Mouse (Mus musculus) megakaryocyte progenitor cell, adult 5-6 weeks (primary cell): ENCODE data around the gene Cfap299. TPM values are rescaled to one million over a fixed set of nuclear protein-coding genes. Genes with fewer than 3 reads are reported as not detected.

Source experiments
- ATAC-seq: replicated peaks from 2 replicates; pipeline ENCODE4 v1.8.0; 2016; ENCODE audit warnings: mild to moderate bottlenecking, moderate TSS enrichment, inconsistent platforms; ENCODE audit not compliant: poor library complexity
- total RNA-seq, 2 experiments: library from RNA; stranded (forward) in 1 of 2; stranded (reverse) in 1 of 2; fragments of 157-497, 149-512 nt in 1 of 2; fragments of 200-1000 nt in 1 of 2; gene quantifications; 2 replicates each; pipeline versions ENCODE4 v1.2.3 to v1.2.4; 2015 to 2017

Cfap299 gene
- total RNA-seq, 2 experiments from 2014 or later: not detected

DNA sequence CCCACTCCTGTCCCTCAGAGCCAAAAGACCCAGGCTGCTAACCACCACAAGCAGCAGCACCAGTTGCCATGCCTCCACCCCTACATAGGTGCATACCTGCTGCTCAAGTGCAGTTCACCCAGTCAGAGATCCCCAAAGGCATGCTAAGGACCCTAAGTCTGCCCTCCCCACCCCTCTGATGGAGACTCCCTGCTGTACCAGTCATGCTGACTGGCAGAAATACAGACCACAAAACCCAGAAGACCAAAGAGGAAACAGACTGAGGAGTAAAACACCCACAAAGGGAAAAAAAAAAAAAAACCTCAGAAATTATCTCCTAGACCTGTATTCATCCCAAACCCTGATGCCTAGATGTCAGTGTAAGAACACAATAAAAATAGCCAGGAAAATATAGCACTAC is 256.8 kb downstream of the Cfap299 start:
- peak; percentile 74 for ATAC-seq

DNA sequence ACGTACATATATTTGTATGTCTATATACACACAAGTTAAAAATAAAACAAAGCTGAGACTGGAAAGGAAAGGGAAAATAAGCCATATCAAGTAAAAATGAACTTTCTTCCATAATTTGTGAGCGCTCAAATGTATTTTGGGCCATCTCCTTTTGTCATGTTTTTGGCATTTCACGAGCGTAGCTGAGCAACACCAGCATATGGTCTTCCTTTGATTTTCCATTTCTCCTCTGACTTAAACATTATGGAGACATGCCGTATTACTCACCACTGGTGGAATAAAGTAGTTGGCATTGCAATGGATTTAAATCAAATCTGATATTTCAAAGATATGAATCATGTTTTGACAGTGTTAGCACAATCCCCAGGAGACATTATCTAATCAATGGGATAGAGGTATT is 284.4 kb downstream of the Cfap299 start:
- ATAC-seq: no peak

DNA sequence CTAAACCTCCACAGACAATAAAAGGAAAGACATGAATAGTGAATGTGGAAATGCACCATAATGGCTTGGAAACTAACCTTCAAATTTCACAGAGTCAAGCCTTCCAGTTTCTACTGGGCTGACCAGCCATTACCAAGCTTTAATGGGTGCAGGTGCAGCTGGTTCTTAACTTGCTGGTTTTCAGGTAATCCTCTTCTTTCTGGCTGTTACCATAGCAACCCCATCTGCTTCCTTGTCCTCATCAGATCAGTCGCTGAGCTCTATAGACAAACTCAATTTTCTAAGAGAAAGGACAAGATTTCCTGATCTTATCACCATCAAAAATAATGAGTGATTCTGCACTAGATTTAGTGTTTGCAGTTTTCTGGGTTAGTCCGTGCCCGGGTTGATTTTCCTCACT is 287.8 kb downstream of the Cfap299 start:
- no peak for ATAC-seq

DNA sequence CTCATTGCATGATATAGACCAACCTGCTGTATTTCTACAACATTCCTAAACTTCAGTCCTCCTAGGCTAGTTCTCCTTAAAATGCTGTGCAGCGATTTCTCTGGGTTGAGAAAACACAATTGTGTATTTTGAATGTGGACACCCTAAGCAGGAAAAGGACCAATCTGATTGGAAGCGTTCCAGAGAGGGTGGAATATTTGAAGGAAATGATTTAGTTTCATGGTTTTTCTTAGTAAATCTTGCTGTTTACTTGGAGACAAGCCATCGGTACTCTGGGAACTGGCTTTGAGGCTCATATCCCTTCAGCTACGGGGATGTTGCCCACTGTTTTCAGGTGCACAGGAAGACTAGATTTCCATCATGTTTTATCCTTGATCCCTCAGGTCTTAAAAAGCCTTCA is 288.3 kb downstream of the Cfap299 start:
- ATAC-seq: no peak

DNA sequence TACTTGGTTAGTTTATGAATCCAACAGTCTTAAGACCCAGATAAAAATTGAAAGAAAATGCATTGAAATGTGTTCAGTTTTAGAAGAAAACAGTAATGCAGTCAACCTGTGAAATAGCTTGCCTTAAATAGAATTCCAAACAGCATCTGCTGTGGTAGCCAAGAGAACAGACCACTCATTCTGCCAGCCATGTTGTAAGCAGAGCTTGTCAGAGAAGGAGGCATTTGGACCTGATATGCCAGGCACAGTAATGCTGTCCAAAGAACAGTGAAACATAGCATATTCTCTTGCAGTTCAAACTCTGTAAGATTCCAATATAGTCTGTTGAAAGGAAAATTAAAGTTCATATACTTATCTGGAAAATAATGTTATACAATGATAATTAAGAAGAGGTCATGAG is 321.2 kb downstream of the Cfap299 start:
- ATAC-seq: no peak

DNA sequence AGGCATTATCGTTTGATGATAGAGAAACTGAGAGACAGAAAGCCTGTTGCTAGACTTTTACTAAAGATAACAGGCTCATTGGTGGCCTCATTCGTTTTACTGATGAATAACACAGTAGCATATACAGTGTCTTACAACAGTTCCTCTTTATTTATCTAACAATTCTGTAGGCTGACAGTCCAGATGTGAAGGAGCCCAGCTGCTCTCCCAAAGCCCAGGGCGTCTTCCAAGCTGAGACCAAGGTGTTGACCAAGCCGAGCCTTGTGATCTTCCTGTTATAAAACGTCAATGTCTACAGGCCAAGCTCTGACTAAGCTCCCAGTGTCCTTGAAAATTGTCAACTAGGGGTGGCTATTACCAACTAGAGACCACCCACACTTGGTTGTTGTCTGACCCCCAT is 321.9 kb downstream of the Cfap299 start:
- no peak for ATAC-seq

DNA sequence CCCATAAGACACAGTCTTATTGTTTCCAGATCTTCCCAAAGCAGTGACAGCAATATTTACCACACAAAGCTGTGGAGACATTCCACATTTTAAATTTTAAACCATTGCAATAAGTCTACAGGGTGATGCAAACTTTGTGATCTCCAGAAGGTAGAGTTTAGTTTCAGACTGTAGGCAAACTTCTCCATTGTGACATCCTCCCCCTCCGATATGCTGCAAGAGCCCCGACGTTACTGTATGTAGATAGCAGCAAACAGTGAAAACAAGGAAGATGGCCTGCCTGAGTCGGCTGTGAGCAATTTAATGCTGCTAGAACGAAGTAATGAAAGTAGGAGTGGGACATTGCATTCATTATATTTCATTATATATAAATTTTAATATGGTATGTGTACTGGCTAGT is 359.1 kb downstream of the Cfap299 start:
- peak; percentile 32; the same call in 1 of the 2 replicates for ATAC-seq

DNA sequence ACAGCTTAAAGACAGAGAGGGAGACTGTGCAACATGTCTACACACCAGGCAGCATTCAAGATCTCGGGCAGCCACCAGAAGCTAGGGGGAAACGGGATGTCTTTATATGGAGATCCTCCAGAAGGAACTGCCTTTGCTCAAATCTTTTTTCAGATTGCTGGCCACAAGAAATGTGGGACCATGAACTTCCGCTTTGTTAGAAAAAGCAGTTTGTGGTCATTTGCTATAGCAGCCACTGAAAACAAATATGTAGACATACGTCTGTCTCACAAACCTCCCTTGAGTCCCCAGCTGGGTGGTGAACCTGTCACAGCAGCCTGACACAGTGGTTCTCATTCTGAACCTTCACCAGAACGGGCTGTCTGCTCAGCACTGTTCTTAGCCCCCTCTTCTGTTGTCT is 363.0 kb downstream of the Cfap299 start:
- peak; percentile 86 for ATAC-seq

DNA sequence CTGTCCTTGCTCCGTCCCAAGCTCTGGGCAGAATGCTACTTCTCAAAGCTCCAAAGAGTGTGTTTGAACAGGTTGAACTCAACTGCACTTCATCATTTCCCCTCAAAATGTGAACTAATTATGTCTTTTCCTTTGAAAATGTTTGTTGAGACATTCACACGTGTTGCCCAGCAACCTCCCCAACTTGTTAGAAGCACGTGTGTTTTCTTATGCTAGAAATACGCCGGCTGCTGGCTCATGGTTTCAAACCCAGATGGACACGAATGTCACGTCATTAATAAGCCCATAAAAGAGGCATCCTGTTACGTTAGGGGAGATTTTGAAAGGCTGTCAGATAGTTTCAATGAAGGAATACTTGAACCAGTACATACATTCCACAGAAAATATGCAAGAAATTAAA is 367.2 kb downstream of the Cfap299 start:
- ATAC-seq: no peak

DNA sequence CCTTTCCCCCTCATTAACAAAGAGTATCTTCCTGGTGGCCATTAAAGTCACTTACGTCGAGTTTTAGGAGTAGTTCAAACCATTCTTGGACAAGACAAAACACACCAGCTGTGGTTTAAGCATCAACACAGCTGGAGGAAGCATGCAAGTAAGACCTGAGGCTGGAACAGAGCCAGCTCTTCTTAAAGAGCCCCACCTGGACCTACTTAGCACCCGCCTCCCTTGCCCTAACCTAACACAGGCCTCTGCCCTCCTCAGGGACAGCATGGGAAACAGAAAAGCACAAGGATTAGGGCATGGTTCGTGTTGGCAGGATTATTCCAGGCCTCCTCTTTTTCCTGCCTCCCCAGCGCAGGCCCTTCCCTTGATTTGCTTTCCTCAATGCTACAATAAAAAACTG is 374.9 kb downstream of the Cfap299 start:
- ATAC-seq: no peak

DNA sequence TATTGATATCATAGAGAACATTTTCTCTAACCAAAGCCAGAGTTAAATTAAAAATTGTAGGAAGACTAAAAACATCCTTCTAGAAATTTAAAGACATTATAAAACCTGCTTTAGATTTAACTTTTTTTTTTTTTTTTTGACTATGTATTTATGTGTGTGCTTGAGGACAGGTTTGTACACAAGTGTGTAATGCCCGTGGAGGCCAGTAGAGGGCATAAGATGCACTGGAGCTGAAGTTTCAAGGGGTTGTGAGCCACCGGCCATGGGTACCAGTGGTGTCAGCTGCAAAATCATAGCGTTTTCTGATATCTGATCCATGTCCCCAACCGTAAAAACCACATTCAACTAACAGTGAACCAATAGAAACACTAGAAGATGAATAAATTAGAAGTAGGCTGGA is 377.5 kb downstream of the Cfap299 start:
- 0 out of 2 replicates have a peak, but pooled peaks have one; percentile 39 for ATAC-seq

DNA sequence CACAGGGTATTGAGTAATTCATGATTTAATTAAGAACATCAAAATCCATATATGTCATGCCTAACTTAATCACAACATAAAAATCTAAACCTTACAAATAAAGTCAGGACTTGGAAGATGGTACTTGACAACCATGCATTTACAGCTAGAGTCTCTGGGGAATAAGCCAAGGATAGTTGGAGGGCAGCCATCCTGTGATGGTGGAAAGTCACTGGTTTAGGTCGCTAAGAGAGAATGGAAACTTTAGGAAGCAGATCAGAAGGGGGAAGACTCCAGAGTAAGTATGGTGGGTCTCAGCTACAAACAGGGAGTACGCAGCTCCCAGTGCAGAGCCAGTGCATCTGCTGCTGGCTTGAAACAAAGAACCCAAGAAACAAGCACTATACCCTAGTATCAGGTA is 386.3 kb downstream of the Cfap299 start:
- no peak for ATAC-seq

DNA sequence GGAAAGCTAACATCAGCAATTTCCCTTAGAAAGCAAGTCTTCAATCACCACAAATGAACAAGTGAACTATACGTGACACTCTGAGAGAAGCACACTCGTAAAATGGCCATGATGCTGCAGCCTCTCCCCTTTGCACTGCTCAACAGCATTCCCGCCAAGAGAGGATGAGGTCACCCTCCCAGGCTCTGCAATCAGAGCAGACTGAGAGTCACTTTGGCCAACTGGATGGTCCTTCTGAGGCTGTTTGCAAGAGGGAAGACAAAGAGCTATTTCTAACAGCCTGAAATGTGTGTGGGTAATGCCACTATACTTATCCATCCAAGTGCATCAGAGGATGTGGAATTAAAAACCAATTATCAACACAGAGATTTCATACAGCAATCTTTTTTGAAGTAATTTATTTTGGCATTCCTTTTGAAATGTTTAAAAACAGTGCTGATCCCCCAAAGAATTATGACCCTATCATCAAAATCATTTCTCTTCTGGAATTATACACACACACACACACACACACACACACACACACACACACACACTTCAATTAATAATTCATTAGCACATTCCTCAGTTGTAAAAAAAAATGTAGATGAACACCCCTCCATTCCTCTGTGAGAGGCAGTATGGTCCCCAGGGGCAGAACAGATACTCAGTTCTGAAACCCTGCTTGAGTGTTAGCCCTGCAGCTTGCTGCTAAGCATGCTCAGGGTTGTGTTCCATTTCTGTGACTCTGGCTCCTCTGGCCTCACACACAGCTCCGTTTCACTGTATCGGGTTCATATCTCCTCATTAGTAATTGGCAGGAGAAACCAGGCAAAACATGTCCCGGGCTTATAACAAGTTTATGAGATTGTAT is 403.3 kb downstream of the Cfap299 start:
- no peak for ATAC-seq

DNA sequence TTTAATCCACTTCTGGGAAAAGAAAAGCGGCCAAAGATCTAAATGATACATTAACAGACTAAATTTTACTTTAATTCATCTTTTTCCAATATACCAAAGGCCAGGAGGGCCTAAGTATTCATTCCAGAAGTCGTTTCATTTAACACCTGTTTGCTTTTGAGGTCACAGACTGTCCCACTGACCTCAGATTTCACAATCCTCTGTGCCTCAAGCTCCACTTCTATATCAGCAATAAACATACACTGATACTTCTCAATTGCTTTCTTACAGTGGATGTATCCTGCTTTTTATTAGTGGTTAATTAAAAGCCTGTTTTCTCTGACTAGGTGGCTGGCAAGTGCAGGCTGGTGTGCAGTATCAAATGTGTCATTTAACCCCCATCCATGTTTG is 403.9 kb downstream of the Cfap299 start:
- no peak for ATAC-seq

DNA sequence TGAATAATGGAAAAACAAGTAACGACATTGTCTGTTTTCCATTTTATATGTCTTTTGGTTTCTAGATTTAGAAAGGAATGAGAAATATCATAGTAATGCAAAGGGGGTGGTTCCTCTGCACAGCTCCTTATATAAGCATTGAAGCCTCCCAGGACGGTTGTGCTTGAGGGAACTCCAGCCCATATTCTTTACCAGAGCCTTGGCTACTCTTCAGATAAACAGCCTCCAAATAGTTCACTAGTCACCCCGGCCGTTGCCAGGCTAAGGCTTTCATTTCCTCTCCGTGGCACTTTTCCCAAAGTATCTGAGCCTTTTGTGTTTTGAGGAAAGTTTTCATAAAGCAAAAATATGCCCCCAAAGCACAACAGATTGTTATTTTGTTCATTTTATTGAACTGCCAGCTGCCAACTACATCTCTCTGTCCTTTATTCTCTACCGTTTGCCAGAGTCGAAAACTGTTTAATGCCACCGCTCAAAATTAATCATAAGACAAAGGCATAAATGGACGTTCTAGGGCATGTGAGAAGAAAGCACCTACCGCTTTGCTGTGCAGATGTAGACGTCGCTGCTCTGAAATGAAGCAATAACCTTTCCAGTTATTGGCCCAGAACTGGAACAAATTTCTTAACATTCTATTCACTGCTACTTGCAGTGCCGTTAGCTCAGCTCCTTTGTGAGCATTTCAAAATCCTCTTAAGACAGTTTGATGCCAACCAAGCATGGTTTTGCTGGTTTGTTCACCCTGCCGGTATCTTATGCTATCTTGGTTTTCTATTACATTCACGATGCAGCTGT is 433.0 kb downstream of the Cfap299 start:
- ATAC-seq: no peak

DNA sequence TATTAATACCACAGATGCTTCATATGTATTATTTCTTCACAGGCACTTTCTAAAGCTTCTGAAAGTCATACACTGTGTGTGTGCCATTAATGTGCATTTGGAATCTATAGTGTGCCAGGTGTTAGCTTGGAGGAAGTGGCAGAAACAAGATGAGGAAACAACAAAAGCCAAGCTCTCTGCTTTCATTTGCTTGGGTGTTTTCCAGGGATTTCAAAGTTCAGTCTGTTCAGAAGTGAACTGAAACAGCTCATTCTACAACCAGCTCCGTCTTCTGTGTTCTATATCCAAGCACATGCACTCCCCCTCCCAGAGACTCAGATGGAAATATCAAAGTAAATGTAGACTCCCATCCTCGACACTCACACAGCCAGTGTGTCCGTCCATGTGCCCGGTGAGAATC is 449.5 kb downstream of the Cfap299 start:
- ATAC-seq: no peak

DNA sequence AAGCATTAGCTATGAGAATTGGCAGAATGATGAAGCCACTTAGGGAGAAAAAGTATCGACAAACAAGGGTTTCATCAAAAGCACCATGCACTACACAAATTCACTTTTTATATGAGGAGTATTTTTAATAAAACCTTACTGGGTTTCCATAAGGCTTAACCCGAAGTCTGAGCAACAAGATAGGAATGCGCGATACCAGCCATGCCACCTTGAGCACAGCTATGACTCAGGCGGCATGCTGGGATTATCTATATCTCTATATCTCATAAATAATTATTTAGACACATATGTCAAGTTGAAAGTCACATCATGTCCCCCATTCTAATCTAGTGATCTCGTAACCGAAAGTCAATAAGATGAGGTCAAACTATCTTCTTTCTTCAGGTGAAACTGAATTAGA is 453.0 kb downstream of the Cfap299 start:
- no peak for ATAC-seq

DNA sequence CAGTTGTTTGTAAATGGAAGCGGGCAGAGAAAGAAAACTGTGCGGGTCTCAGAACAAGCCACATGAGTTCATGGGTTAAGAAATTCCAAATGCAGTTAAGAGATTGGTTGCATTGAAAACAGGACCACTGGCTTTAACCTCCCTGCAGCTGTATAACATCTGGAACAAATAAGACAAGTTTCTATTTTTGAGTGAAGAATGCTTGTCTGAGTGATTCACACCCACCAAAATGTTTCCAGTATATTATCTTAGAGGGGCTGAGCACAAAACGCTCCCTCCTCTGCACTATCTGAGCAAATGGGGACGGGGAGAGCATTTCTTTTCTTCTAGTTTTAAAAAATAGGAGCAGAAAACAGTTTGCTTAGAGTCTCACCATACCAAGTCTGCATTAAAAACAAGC is 458.6 kb downstream of the Cfap299 start:
- no peak for ATAC-seq

DNA sequence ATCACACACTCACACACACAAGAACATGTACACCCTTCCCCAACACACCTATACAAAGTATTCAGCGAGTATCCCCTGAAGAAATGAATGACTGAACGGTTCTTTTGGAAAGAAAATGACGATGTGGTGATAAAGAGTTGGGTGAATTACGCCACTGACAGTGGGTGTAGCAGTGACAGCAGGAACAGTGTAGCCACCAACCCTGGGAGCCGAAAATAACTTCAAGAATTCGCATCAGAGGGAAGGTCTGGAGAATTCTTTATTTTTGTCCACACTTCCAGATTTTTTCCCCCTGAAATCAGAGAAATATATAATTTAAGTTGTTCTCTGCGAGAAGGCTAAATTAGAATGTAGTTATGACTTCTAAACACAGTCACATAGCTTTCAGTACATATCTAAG is 459.5 kb downstream of the Cfap299 start:
- ATAC-seq: no peak

DNA sequence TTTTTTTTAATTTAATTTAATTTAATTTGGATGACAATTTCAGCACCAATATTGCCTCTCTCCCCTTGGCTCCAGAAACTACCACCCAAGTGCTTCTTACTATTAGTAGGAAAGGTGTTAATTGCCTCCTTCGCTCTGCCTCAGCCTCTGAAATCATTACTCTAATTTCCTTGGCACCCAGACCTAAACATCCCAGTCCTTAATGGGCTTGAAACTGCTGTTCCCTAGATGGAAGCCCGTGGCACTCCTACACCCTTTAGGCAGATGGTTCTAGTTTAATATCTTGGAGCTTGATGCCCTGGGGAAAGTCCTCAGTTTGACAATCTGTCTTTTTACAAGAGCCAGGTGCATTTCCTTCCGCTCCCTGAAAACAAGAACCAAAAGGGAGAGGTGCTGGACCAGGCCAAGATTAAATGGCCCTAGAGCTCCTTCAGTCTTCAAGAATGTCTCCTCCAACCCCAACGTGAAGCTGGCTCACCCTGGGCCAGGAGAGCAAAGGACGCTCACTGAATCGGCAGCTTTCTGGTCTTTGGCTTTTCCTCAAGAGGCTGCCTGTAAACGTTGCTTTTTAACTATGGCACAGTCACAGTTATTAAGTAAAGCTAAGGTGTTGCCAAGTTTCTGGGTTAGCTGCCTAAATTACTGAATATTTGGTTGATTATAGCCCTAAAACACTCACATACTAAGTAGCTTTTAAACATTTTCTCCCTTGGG is 461.9 kb downstream of the Cfap299 start:
- no peak for ATAC-seq

DNA sequence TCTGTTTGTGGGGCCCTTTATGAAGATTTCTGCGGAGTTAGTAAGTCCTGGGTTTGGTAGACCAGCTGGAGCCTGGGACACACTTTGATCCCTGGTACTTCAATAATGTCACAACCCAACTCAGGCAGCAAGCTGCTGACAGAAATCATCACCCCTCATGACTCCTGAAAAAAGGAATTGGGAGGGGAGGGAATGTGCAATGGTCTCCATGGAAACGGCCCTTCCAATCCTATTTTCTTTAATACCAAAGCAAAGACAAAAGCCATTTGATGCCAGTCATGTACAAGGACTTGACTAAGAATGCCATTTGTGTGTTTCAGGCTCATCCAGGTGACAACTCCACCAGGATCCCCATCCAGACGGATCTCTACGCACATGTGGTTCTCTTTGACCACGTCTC is 472.4 kb downstream of the Cfap299 start:
- ATAC-seq: no peak

DNA sequence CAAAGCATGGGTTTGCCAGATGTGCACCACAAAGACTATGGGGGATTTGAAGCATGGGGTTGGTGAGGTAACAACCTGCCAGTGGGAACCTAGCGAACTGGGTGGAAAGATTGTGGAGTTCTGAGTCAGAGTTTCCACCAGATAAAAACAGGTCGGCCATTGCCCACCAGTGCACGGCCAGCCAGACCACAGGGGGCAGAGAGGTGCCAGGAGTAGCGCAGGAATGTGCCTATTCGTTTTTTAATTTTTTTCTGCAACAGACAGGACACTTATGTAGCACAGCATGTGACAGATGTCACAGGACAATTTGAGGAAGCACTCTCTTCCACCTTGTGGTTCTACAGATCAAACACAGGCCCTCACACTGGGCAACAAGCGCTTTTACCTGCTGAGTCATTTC is 475.7 kb downstream of the Cfap299 start:
- ATAC-seq: no peak
